Mouse (Mus musculus) lung, embryonic 16.5 days (tissue): ENCODE data around the gene Hectd1. TPM values are rescaled to one million over a fixed set of nuclear protein-coding genes. Genes with fewer than 3 reads are reported as not detected.

Experiments used
- ATAC-seq: fragments of 200-750 bp; cut with Nextera tagmentation; 2 replicates; pipeline ENCODE4 v1.8.0; 2017; ENCODE audit warnings: low read depth, mild to moderate bottlenecking, moderate library complexity
- H3K27ac ChIP-seq: fragments of 300-500 bp; sonication (generic); 2 replicates; pipeline ENCODE4 v1.5.1; 2014; ENCODE audit warnings: mild to moderate bottlenecking, control low read depth, low read length
- H3K27me3 ChIP-seq: fragments of 300-500 bp; sonication (generic); 2 replicates; pipeline ENCODE4 v1.6.1; 2014; ENCODE audit warnings: low read depth, low read length, mixed read lengths; ENCODE audit not compliant: control insufficient read depth, insufficient read depth
- H3K36me3 ChIP-seq: fragments of 300-500 bp; sonication (generic); 2 replicates; pipeline ENCODE4 v1.6.1; 2014; ENCODE audit warnings: low read length; ENCODE audit not compliant: control insufficient read depth, insufficient read depth
- H3K4me1 ChIP-seq: fragments of 300-500 bp; sonication (generic); replicated peaks from 2 replicates; pipeline ENCODE4 v1.6.1; 2014; ENCODE audit warnings: low read length, mixed read lengths; ENCODE audit not compliant: control insufficient read depth, insufficient read depth
- H3K4me2 ChIP-seq: fragments of 300-500 bp; sonication (generic); 2 replicates; pipeline ENCODE4 v1.6.1; 2014; ENCODE audit warnings: low read depth, low read length, control low read depth
- H3K4me3 ChIP-seq: fragments of 300-500 bp; sonication (generic); 2 replicates; pipeline ENCODE4 v1.5.1; 2014; ENCODE audit warnings: mild to moderate bottlenecking, low read length, control low read depth
- H3K9ac ChIP-seq: fragments of 300-500 bp; sonication (generic); 2 replicates; pipeline ENCODE4 v1.6.1; 2014; ENCODE audit warnings: low read length, control low read depth
- H3K9me3 ChIP-seq: fragments of 300-500 bp; sonication (generic); 2 replicates; pipeline ENCODE4 v1.6.1; 2016; ENCODE audit warnings: low read length; ENCODE audit not compliant: control insufficient read depth
- WGBS: fragments of 180-500 bp; shearing (Covaris S2); extraction: QIAGEN DNeasy Blood & Tissue Kit; methylation state at CpG from one replicate; pipeline ENCODE4 v1.1.7; 2014; 5-methylcytosine and 5-hydroxymethylcytosine counted together
- polyA plus RNA-seq: library from polyadenylated mRNA; unstranded; fragments of >200 nt; fragmentation: Nextera tagmentation; extraction: Ambion mirVana; gene quantifications from 2 replicates; pipeline ENCODE4 v1.2.1, GENCODE M21; 2015

Hectd1 gene
- polyA plus RNA-seq, 1 experiment from 2014 or later = 38.0 TPM

- Histone ChIP-seq H3K27me3 (no peaks in the 10 kb centered on the region), H3K4me1 (0 out of 2 replicates have a peak, but pooled peaks cover 2% of the 10 kb centered on the region), H3K9ac (no peak overlapping the region), H3K27ac (no peak overlapping the region; the same call in 1 of the 2 replicates), H3K9me3 (no peaks in the 10 kb centered on the region), H3K36me3 (no peaks in the 10 kb centered on the region), H3K4me3 (peak overlapping the region; percentile 63), H3K4me2 (peak overlapping the region; percentile 61)
- ATAC-seq = peak; percentile 4
- WGBS = 3% methylated on average over 1 of the region's 1 CpGs
Measured at GRCm38 (mm10) chr12:51845261-51845660, 15.9 kb upstream of the Hectd1 start.

GRCm38 (mm10) chr12:51844771-51845256, 15.5 kb upstream of the Hectd1 start:
- H3K4me2 ChIP-seq = peak overlapping the region; percentile 61
- no peaks in the 10 kb centered on the region for H3K27me3 ChIP-seq
- peak overlapping the region; percentile 85 for H3K27ac ChIP-seq
- H3K4me1 ChIP-seq = 0 out of 2 replicates have a peak, but pooled peaks cover 2% of the 10 kb centered on the region
- peak overlapping the region; percentile 72 for H3K9ac ChIP-seq
- peak; percentile 98 for ATAC-seq
- 1% methylated on average over 17 of the region's 17 CpGs for WGBS
- no peaks in the 10 kb centered on the region for H3K9me3 ChIP-seq
- H3K36me3 ChIP-seq = no peaks in the 10 kb centered on the region
- H3K4me3 ChIP-seq = peak overlapping the region; percentile 63

DNA sequence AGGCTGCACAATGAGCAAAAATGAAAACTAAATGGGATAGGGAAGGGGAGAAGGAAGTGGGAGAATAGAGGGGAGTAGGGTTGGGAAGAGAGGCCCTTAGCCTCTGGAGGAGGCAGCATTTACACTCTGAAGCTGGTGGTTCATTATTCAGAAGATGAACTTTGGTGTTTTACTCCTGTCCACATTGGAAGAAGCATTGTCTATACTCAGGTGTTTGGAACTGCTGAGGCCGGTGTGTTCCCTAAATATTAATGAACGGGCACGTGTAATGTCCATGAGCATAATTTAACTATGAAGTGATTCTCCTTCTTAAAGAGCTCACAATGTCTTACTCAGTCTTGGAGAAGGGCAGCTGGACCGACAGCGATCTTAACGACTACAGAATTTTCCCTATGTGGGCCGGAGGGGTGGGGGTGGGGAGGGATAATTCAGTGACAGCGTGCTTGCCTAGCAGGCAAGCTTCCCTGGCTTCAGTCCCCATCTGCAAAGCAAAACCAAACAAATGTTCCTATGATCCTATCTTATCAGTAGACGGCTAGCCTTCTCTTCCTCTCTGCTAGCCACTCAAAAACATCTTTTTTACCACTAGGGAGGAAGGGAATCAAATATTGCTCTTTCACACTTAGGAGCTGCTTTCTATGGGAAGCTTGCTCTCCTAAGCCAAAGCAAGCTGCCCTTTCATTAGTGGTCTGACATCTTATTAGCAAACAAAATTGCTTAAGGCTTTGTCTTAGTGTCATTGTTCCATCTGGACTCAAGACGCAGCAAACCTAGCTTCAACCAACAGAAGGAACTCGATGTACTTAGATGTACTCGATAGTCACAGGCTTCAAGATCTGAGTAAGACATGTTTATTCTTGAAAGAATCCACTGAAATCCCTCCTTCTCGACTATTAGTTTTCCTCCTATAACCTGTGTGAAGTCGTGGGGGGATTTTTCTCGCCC, 14.5 kb upstream of the Hectd1 start:
- 23% methylated on average over 15 of the region's 15 CpGs for WGBS
- peak overlapping the region; percentile 61 for H3K4me2 ChIP-seq
- H3K27me3 ChIP-seq = no peaks in the 10 kb centered on the region
- H3K9me3 ChIP-seq = no peaks in the 10 kb centered on the region
- H3K4me3 ChIP-seq = peak overlapping the region; percentile 63
- ATAC-seq = no peak; the same call in 1 of the 2 replicates
- H3K36me3 ChIP-seq = no peaks in the 10 kb centered on the region
- peak overlapping the region; percentile 72 for H3K9ac ChIP-seq
- H3K27ac ChIP-seq = no peak overlapping the region
- H3K4me1 ChIP-seq = 0 out of 2 replicates have a peak, but pooled peaks cover 2% of the 10 kb centered on the region

DNA sequence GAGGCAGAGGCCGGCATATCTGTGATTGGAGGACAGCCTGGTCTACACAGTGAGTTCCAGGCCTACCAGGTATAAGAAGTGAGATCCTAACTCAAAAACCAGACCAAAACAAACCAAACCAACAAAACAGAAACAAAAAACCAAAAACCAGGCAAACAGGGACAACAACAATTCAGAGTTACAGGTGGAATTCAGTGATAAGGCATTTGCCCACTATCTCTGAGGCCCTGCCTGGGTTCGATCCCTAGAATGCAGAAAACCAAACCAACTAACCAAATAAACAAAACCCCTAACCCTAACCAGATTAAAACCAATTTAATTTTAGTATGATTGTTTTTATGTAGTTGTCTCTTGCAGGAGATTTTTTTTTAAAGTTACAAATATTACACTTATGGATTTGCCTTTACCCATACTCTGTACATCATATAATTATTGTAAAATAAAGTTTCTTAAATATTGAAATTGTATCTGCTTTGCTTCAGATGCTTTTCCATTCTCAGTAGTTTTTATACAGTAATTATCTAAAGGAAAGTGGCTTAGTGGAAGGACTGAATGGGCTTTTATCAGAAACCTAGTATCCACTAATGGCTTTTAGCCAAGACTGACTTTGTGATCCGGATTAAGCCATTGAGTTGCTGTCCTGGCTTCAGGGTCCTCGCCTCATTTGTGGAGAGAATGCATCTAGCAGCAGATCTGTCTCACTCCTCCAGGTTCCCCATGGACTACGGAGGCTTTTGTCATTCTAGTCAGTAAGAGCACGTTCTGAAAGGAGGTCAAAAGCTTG, 12.9 kb upstream of the Hectd1 start:
- H3K4me3 ChIP-seq = no peak overlapping the region
- no peak overlapping the region for H3K27ac ChIP-seq
- H3K4me2 ChIP-seq = no peak overlapping the region
- WGBS = 56% methylated on average over 6 of the region's 6 CpGs
- ATAC-seq = no peak
- H3K4me1 ChIP-seq = 0 out of 2 replicates have a peak, but pooled peaks cover 2% of the 10 kb centered on the region
- no peaks in the 10 kb centered on the region for H3K36me3 ChIP-seq
- no peak overlapping the region for H3K9ac ChIP-seq
- H3K27me3 ChIP-seq = no peaks in the 10 kb centered on the region
- H3K9me3 ChIP-seq = no peaks in the 10 kb centered on the region

DNA sequence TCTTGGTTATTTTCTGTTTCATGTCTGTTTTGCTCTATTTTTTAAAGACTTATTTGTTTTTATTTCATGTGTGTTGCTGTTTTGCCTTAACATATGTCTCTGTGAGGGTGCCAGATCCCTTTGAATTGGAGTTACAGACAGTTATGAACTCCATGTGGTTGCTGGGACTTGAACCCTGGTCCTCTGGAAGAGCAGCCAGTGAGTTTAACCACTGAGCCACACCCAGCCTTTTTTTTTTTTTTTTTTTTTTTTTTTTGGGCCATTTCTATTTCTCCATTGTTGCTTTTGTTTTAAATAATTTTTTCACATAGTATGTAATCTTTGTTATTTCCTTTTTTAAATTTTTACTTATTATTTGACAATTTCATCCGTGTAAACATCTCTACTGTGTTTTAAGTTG, 10.5 kb upstream of the Hectd1 start:
- Histone ChIP-seq H3K4me2 (no peak overlapping the region), H3K36me3 (no peaks in the 10 kb centered on the region), H3K9me3 (no peaks in the 10 kb centered on the region), H3K27ac (no peak overlapping the region), H3K4me3 (no peak overlapping the region), H3K4me1 (0 out of 2 replicates have a peak, but pooled peaks cover 2% of the 10 kb centered on the region), H3K9ac (no peak overlapping the region), H3K27me3 (no peaks in the 10 kb centered on the region)
- ATAC-seq = no peak
- WGBS = 86% methylated on average over 1 of the region's 1 CpGs

GRCm38 (mm10) chr12:51835219-51835618, 5.9 kb upstream of the Hectd1 start:
- no peak overlapping the region for H3K27ac ChIP-seq
- no peaks in the 10 kb centered on the region for H3K36me3 ChIP-seq
- no peak overlapping the region for H3K4me2 ChIP-seq
- no peaks in the 10 kb centered on the region for H3K9me3 ChIP-seq
- peaks cover 6% of the 10 kb centered on the region for H3K4me1 ChIP-seq
- no peak overlapping the region for H3K4me3 ChIP-seq
- no peaks in the 10 kb centered on the region for H3K27me3 ChIP-seq
- no peak for ATAC-seq
- 48% methylated on average over 3 of the region's 3 CpGs for WGBS
- H3K9ac ChIP-seq = no peak overlapping the region

- no peak overlapping the region for H3K9ac ChIP-seq
- no peaks in the 10 kb centered on the region for H3K9me3 ChIP-seq
- no peak overlapping the region for H3K27ac ChIP-seq
- H3K4me2 ChIP-seq = no peak overlapping the region
- no peak overlapping the region for H3K4me3 ChIP-seq
- no peaks in the 10 kb centered on the region for H3K36me3 ChIP-seq
- 78% methylated on average over 13 of the region's 13 CpGs for WGBS
- ATAC-seq = no peak
- peaks cover 18% of the 10 kb centered on the region for H3K4me1 ChIP-seq
- no peaks in the 10 kb centered on the region for H3K27me3 ChIP-seq
Measured at GRCm38 (mm10) chr12:51831931-51832330, 2.6 kb upstream of the Hectd1 start.

DNA sequence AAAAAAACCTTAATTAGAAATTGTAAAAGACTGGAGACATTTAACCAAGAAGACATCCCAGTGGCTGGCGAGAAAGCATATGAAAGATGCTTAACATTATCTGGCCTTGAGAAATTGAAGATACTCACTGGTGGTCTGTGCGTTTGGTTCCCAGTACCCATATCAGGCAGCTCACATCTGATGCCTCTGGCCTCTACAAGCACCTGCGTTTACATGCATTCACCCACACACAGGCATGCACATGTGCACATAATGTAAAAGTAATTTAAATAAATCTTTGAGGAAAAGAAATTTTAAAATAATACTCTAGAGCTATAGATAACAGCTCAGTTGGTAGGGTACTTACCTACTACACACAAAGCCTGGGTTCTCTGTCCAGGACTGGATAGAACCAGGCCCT, 2.0 kb upstream of the Hectd1 start:
- WGBS = 90% methylated on average over 3 of the region's 3 CpGs
- no peak overlapping the region for H3K4me3 ChIP-seq
- H3K36me3 ChIP-seq = no peaks in the 10 kb centered on the region
- no peaks in the 10 kb centered on the region for H3K9me3 ChIP-seq
- no peak overlapping the region for H3K4me2 ChIP-seq
- H3K27me3 ChIP-seq = no peaks in the 10 kb centered on the region
- no peak overlapping the region for H3K9ac ChIP-seq
- no peak overlapping the region for H3K27ac ChIP-seq
- ATAC-seq = no peak
- peaks cover 18% of the 10 kb centered on the region for H3K4me1 ChIP-seq

DNA sequence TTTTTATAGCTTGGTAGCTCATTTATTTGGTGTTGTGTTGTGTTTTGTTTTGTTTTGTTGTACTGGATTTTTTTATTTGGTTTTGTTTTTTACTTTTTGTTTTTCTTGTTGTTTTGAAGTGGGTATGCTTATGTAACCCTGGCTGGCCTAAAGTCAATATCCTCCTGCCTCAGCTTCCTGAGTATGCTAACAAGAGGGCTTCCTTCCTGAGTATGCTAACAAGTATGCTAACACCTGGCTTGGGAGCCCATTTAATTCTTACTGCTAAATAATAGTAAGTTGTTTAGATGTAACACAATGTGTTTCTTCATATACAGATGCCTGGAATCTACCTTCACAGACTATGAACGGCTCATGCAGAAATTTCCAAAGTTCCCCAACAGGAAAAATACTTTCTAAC, 1.3 kb upstream of the Hectd1 start:
- Histone ChIP-seq H3K4me3 (no peak overlapping the region), H3K9me3 (no peaks in the 10 kb centered on the region), H3K4me2 (peak overlapping the region; percentile 78), H3K9ac (no peak overlapping the region), H3K36me3 (no peaks in the 10 kb centered on the region; the same call in 1 of the 2 replicates), H3K4me1 (peaks cover 18% of the 10 kb centered on the region), H3K27ac (no peak overlapping the region), H3K27me3 (no peaks in the 10 kb centered on the region)
- WGBS = 79% methylated on average over 1 of the region's 1 CpGs
- no peak for ATAC-seq
